Mouse (Mus musculus): ENCODE data around the gene Cfap52.

DNA sequence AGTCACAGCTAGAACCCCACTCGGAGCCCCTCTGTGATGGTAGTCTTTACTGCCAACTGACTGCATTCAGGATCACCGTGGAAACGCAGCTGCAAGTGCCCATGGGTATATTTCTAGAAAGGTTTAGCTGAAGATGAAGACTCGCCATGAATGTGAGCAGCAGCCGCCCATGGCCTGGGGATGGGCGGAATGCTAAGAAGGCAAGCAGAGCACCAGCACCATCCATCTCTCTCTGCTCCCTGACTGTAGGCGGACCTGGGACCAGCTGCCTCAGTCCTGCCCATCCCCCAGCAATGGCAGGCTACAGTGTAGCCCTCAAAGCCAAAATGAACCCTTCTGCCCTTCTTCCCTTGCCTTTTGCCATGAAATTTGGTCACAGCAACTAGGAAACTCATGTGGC is 69.8 kb downstream of the Cfap52 start:
- TF ChIP-seq CTCF (conservative IDR thresholded peaks at IDR 0.05; ENCODE audit: insufficient read depth, insufficient read length, low read depth, low read length) (no peak), POLR2A (IDR thresholded peaks at IDR 0.05; ENCODE audit: low read depth, low read length) (no peak)
